Mouse (Mus musculus): Measurements from ENCODE around the gene Olfr1434.
"Not testable (repeated sequence)": the region's sequence is repeated elsewhere in the genome, so short reads cannot be mapped to it uniquely, and the experiment has no call there.

The Olfr1434 gene

GRCm38 (mm10) chr19:12279554-12279953 is at the start of gene Olfr1434:
Olfr1434 (plus strand) TSS chr19:12279854.
- DNase-seq = no peak

GRCm38 (mm10) chr19:12232496-12232895 is 47.2 kb upstream of the Olfr1434 start, which contains the start of gene Olfr1432:
Olfr1432 (minus strand) TSS chr19:12232596.
- not testable (repeated sequence) for DNase-seq

GRCm38 (mm10) chr19:12241559-12241958 is 38.1 kb upstream of the Olfr1434 start, which contains the start of gene Olfr262:
Olfr262 (minus strand) TSS chr19:12241659.
- DNase-seq = no peak

GRCm38 (mm10) chr19:12260732-12261131 is 18.9 kb upstream of the Olfr1434 start, which contains the start of gene Olfr235:
Olfr235 (plus strand) TSS chr19:12261032.
- no peak for DNase-seq

- no peak for DNase-seq
Observed at GRCm38 (mm10) chr19:12292979-12293378, 13.3 kb downstream of the Olfr1434 start.

GRCm38 (mm10) chr19:12299030-12299429 is 19.4 kb downstream of the Olfr1434 start, which contains the start of gene Olfr1436:
Olfr1436 (minus strand) TSS chr19:12299130.
- DNase-seq = not testable (repeated sequence)

GRCm38 (mm10) chr19:12325001-12325400 is 45.3 kb downstream of the Olfr1434 start, which contains the start of gene Olfr1437:
Olfr1437 (minus strand) TSS chr19:12325101.
- no peak for DNase-seq
